Mouse (Mus musculus): ENCODE results near the gene Setd5.

DNA sequence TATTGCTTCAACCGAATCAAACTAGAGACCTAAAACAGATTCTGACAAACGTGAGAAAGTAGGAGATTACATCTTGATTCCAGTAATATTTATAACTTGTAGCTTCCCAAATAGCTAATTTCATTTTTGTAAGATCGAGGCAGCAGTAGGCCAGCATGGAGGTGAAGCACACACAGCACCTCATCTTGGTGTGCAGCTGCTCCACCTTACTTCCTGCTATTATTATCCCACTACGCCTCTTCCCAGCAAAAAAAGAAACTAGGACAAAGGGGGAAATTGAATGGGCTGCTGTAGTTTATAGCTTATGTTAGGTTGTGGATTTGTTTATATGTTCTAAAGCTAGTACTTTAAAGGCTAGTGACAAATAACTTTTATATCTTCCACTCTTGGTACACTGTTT is 7.4 kb downstream of the Setd5 start:
- TF ChIP-seq CTCF (IDR thresholded peaks at IDR 0.05; ENCODE audit: control insufficient read depth, insufficient read depth, insufficient replicate concordance, low read depth, low read length) (no peak), POLR2A (IDR thresholded peaks at IDR 0.05; ENCODE audit: control insufficient read depth, low read depth, low read length) (no peak)

All from testis, adult 2 months (tissue).